Mouse (Mus musculus) neural tube, embryonic 11.5 days (tissue): ENCODE measurements around the gene Zbtb7a. TPM values are rescaled to one million over a fixed set of nuclear protein-coding genes. Genes with fewer than 3 reads are reported as not detected.

Experiments used
- ATAC-seq: fragments of 200-750 bp; cut with Nextera tagmentation; 2 replicates; pipeline ENCODE4 v1.8.0; 2017; ENCODE audit warnings: moderate number of reproducible peaks, mild to moderate bottlenecking, moderate TSS enrichment, moderate library complexity; ENCODE audit not compliant: insufficient read depth, low FRiP score, low TSS enrichment
- DNase-seq: peaks from one replicate; pipeline ENCODE4 v3.0.0-alpha.2; 2015; ENCODE audit warnings: low spot score
- H3K27ac ChIP-seq: fragments of 300-500 bp; sonication (generic); 2 replicates; pipeline ENCODE4 v1.5.1; 2014; ENCODE audit warnings: low read depth, mild to moderate bottlenecking, low read length
- H3K27me3 ChIP-seq: fragments of 300-500 bp; sonication (generic); 2 replicates; pipeline ENCODE4 v1.6.1; 2014; ENCODE audit warnings: mild to moderate bottlenecking, low read length, mixed read lengths; ENCODE audit not compliant: control insufficient read depth, insufficient read depth
- H3K36me3 ChIP-seq: fragments of 300-500 bp; sonication (generic); 2 replicates; pipeline ENCODE4 v1.6.1; 2014; ENCODE audit warnings: mild to moderate bottlenecking, low read length, moderate library complexity, mixed read lengths; ENCODE audit not compliant: control insufficient read depth, insufficient read depth
- H3K4me1 ChIP-seq: fragments of 300-500 bp; sonication (generic); 2 replicates; pipeline ENCODE4 v1.6.1; 2014; ENCODE audit warnings: low read length, mixed read lengths; ENCODE audit not compliant: control insufficient read depth, insufficient read depth
- H3K4me2 ChIP-seq: fragments of 300-500 bp; sonication (generic); 2 replicates; pipeline ENCODE4 v1.6.1; 2014; ENCODE audit warnings: low read depth, mild to moderate bottlenecking, moderate library complexity
- H3K4me3 ChIP-seq: fragments of 300-500 bp; sonication (generic); 2 replicates; pipeline ENCODE4 v1.5.1; 2014; ENCODE audit warnings: low read depth, low read length
- H3K9ac ChIP-seq: fragments of 300-500 bp; sonication (generic); 2 replicates; pipeline ENCODE4 v1.6.1; 2014; ENCODE audit warnings: mild to moderate bottlenecking, low read length
- H3K9me3 ChIP-seq: fragments of 300-500 bp; sonication (generic); 2 replicates; pipeline ENCODE4 v1.6.1; 2016; ENCODE audit warnings: low read length; ENCODE audit not compliant: control insufficient read depth
- WGBS: fragments of 180-500 bp; shearing (Covaris S2); extraction: QIAGEN DNeasy Blood & Tissue Kit; methylation state at CpG from one replicate; pipeline ENCODE4 v1.1.7; 2014; 5-methylcytosine and 5-hydroxymethylcytosine counted together
- polyA plus RNA-seq: library from polyadenylated mRNA; unstranded; fragments of >200 nt; fragmentation: Nextera tagmentation; extraction: Ambion mirVana; gene quantifications from 2 replicates; pipeline ENCODE4 v1.2.1, GENCODE M21; 2014

Zbtb7a gene
- polyA plus RNA-seq, 1 experiment from 2014 or later, result 8.8 TPM

- DNase-seq (peak; percentile 96), ATAC-seq (peak; percentile 87)
- WGBS, result under 1% methylated on average over 80 of the region's 89 CpGs
- no peaks in the 10 kb centered on the region for H3K9me3 ChIP-seq
- H3K4me2 ChIP-seq, result peak overlapping the region; percentile 97
- H3K9ac ChIP-seq, result peak overlapping the region; percentile 86
- peaks cover 30% of the 10 kb centered on the region for H3K27me3 ChIP-seq
- peaks cover 38% of the 10 kb centered on the region for H3K4me1 ChIP-seq
- H3K27ac ChIP-seq, result peak overlapping the region; percentile 82
- peak overlapping the region; percentile 88 for H3K4me3 ChIP-seq
- H3K36me3 ChIP-seq, result no peaks in the 10 kb centered on the region
Observed at GRCm38 (mm10) chr10:81137252-81138130, 2.5 kb downstream of the Zbtb7a start.

DNA sequence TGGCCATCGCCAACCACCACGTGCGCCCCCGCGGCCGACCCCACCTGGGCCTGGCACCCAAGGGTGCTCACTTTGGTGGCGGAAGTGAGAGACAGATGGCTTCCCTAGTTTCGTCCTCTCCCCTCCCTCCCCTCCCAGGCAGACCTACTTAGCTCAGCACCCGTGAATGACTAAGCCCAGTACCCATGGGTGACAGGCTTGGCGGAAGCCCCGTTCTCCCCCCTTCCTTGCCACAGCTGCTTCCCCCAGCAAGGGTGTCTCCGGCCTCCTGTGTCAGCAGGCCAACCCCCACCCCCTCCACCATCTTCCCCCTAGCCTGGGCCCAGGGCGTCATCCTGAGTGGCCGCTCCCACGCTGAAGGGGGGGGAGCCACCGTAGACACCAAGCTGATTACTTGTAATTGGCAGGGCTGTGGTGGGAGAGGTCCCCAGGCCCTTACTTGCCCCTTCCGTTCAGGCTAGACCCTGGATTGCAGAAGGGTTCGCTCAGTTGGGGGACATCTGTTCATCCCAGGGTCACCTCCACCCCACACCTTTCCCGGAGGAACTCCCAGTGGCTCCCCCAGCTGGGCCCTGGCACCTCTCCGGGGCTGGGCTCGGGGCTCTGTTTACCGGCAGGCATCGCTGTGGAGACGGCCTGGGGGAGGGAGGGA is 3.2 kb downstream of the Zbtb7a start:
- Histone ChIP-seq H3K9me3 (no peaks in the 10 kb centered on the region), H3K4me3 (peak overlapping the region; percentile 88), H3K4me1 (peaks cover 40% of the 10 kb centered on the region), H3K27me3 (peaks cover 28% of the 10 kb centered on the region), H3K27ac (peak overlapping the region; percentile 82), H3K9ac (peak overlapping the region; percentile 86), H3K36me3 (no peaks in the 10 kb centered on the region), H3K4me2 (peak overlapping the region; percentile 97)
- WGBS, result under 1% methylated on average over 23 of the region's 24 CpGs
- DNase-seq (peak; percentile 48), ATAC-seq (no peak)

DNA sequence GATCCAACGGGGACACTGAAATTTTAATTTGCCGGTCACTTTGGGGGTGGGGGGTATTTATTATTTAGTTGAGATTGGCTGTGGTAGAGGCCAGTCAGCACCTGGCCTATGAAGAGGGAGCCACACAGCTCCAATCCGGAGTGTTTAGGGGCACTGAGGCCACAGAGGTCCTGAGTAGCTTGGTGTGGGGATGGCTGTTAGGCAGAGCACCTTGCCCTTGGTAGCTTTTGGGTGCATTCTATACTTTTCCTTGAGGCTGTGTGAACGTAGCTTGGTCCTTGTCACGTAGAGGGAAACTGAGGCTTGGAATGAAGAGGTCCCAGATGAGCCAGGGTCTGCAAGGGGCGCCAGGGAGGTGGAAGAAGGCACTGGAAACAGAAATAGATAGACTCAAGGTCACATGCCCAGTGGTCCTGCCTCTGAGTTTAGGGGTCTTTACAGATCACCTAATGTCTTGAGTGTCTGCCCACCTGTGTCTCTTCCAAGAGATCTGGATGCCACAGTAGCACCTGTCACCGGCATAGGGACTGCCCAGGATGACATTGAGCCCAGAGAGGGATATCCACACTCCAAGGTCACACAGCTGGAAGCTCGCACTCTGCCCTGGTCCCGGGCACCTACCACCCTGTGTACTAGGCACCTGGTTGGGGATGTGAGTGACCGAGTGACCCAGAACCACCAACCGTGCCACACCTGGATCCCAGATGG is 4.0 kb downstream of the Zbtb7a start:
- Histone ChIP-seq H3K4me1 (peaks cover 40% of the 10 kb centered on the region), H3K36me3 (peaks cover 2% of the 10 kb centered on the region), H3K9ac (peak overlapping the region; percentile 86), H3K27me3 (peaks cover 21% of the 10 kb centered on the region), H3K9me3 (no peaks in the 10 kb centered on the region), H3K4me3 (peak overlapping the region; percentile 88), H3K27ac (no peak overlapping the region; the same call in 1 of the 2 replicates), H3K4me2 (peak overlapping the region; percentile 97)
- DNase-seq (no peak), ATAC-seq (no peak)
- WGBS, result 64% methylated on average over 11 of the region's 11 CpGs

- no peak for DNase-seq
- Histone ChIP-seq H3K4me2 (no peak overlapping the region), H3K9me3 (no peaks in the 10 kb centered on the region), H3K27ac (no peak overlapping the region), H3K27me3 (peaks cover 16% of the 10 kb centered on the region), H3K36me3 (peaks cover 7% of the 10 kb centered on the region), H3K4me1 (peaks cover 40% of the 10 kb centered on the region), H3K4me3 (peak overlapping the region; percentile 88; the same call in 1 of the 2 replicates), H3K9ac (no peak overlapping the region)
- WGBS, result 81% methylated on average over 4 of the region's 4 CpGs
- ATAC-seq, result no peak
Observed at GRCm38 (mm10) chr10:81139529-81139846, 4.5 kb downstream of the Zbtb7a start.

GRCm38 (mm10) chr10:81140005-81140404 is 5.0 kb downstream of the Zbtb7a start:
- Histone ChIP-seq H3K9ac (no peak overlapping the region; the same call in 1 of the 2 replicates), H3K9me3 (no peaks in the 10 kb centered on the region), H3K4me1 (peaks cover 38% of the 10 kb centered on the region), H3K4me2 (peak overlapping the region; percentile 20), H3K27me3 (peaks cover 10% of the 10 kb centered on the region), H3K27ac (no peak overlapping the region), H3K4me3 (peak overlapping the region; percentile 4; the same call in 1 of the 2 replicates), H3K36me3 (peaks cover 12% of the 10 kb centered on the region)
- no peak for ATAC-seq
- no peak for DNase-seq
- WGBS, result 63% methylated on average over 8 of the region's 8 CpGs

- 65% methylated on average over 10 of the region's 10 CpGs for WGBS
- Histone ChIP-seq H3K27me3 (peaks cover 2% of the 10 kb centered on the region), H3K36me3 (peaks cover 17% of the 10 kb centered on the region), H3K4me3 (no peak overlapping the region), H3K4me2 (peak overlapping the region; percentile 20; the same call in 1 of the 2 replicates), H3K9me3 (no peaks in the 10 kb centered on the region), H3K4me1 (peaks cover 31% of the 10 kb centered on the region), H3K27ac (no peak overlapping the region), H3K9ac (peak overlapping the region; percentile 28)
- no peak for DNase-seq
- ATAC-seq, result no peak
Observed at GRCm38 (mm10) chr10:81140717-81141454, 5.9 kb downstream of the Zbtb7a start.

- Histone ChIP-seq H3K4me3 (no peak overlapping the region), H3K9me3 (no peaks in the 10 kb centered on the region), H3K9ac (no peak overlapping the region), H3K36me3 (peaks cover 17% of the 10 kb centered on the region), H3K27ac (no peak overlapping the region), H3K4me2 (no peak overlapping the region), H3K4me1 (peaks cover 30% of the 10 kb centered on the region), H3K27me3 (no peaks in the 10 kb centered on the region)
- WGBS, result 85% methylated on average over 7 of the region's 7 CpGs
- no peak for DNase-seq
- ATAC-seq, result no peak
Observed at GRCm38 (mm10) chr10:81141455-81142210, 6.6 kb downstream of the Zbtb7a start.
